Mouse (Mus musculus) liver (tissue): ENCODE measurements at regions not wholly inside any gene's neighbourhood (a gene's known extent, or its start where the extent isn't known, plus 50 kb on each side); places are given as distances from the start of the nearest gene placed in this dataset.

Source experiments
- DNase-seq: peaks from one replicate; pipeline ENCODE4 v3.0.0-alpha.2; 2020; ENCODE audit warnings: mixed read lengths

DNA sequence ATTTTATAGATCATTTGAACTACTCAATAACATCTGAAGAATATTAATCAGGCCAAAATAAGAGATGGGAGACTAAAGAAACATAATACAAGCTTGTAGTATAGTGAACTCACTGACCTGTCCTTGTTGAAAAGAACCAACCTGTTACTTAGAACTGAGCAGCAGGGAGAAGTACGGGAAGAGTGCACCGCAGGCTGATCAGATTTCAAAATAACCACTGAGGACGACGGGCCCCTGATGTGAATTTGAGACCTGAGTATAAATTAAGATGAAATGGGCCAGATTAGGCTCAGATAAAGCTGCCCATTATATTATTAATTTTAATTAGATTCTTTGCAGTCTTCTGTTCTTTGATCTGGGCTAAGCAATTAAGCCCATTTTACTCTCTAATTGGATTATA is 391.2 kb upstream of the Tyrp1 start:
- no peak for DNase-seq

DNA sequence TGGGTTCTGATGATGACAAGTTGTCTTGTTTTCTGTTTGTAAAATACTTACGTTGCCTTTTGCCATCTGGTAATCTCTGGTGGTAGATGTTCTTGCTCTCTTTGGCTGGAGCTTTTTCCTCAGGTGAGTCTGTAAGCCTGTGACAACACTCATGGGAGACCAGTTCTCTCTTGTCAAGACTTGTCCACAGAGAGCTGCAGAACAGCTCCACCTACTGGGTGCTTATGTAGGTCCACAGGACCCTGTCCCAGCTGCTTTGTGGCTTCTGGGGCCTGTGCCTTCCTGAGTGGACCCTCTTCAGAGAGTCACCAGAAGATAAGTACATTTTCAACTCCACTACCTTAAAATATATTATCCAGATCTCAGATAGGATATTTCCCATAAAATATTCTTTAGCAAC is 370.3 kb upstream of the Tyrp1 start:
- no peak for DNase-seq

DNA sequence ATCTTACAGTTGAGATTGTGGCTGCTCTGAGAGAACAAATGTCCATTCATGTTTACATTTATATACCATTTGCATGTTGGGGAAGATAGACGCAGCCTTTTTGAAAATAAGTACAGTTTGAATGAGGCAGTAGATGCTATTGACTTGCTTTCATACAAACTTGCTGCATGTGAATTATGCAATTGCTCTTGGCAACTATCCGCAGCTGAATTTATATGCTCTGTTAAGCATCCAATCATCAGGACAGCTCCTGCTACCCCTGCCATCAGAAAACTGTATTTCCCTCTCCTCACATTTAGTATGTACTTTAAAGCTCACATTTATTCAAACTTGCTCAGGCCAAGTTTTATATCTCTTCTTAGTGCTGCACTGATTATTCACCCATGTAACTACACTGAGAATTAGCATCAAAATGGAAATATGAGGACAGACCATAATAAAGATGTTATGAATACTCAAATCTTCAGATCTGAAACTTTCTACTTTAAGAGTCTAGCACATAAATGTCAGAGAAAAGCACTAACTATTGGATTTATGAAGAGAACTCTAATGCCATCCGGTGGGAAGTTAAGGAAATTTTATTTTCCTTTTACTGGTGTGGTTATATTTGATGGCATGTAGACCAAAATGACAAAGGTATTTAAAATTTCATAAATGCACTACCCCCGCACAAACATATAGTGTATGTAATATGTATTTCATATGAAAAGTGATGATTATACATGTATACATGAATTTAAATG is 358.0 kb upstream of the Tyrp1 start:
- DNase-seq, result no peak

DNA sequence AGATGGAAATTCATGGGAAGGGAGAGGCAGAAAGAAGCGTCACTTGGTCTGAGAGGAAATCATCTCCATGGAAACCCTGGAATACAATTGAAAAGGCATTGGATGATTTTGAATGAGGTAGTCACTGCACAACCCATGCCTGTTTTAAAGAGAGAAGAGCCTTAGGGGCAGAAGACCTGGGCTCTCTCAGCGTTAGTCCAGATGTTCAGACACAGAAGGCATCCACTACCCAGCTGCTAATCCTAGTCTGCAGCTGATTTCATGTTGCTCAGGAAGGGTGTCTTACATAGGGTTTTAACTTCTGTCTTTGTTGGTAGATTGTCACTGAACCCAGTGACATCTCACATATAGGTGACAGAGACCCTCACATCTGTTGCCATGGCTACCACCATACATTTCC is 318.8 kb upstream of the Tyrp1 start:
- DNase-seq, result no peak

DNA sequence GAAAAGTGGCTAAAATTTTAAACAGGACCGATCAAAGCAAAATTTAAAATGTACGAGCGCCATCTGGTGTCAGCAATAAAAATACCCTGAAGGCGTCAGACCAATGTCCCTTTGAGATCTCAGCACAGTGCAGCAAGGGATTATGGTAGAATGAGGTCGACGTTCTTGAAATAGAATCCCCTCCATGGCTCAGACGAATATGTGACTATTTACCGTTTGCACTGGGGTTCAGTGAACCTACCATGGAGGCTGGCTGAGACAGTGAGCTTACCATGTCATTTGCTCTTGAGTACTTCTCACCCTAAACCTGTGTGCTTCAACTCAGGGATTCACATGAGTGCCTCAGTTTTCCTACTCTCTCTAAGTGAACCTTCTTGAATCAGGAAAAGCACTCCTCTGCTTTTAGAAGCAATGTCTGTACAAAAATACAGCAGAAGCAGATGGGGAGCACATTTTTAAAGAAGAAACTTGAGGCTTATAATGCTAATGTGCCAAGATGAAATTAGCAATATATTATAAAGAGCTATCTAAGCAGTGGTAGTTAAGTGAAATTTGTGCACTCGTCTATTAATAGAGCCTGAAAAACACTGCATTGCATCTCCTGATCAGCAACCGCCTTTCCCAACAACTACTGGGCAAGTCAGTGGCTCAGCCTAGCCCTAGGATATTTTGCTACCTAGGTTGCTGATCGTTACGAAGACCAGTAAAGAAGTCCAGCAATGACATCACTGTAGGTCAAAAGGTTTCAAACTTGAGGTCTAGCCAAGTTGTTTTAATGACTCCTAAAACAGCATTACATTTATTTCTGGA is 316.2 kb upstream of the Tyrp1 start:
- peak; percentile 11 for DNase-seq

DNA sequence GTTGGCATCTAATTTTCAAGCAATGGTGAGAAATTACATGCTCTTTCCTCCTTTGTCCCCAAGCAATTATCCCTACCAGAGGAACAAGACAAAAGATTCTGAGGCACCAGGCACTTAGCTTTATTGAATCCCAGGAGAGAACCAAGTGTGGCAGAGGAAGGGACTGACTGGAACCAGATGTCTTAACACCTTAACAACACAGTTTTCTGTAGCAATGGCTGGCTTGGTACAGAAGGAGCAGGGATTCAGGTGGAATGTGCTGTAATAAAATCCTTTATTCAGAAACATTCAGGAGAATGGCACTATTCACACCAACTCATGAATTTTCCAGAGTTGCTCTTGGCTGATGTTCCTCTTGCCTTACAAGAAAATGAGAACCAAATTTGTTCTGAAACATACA is 315.3 kb upstream of the Tyrp1 start:
- no peak for DNase-seq

DNA sequence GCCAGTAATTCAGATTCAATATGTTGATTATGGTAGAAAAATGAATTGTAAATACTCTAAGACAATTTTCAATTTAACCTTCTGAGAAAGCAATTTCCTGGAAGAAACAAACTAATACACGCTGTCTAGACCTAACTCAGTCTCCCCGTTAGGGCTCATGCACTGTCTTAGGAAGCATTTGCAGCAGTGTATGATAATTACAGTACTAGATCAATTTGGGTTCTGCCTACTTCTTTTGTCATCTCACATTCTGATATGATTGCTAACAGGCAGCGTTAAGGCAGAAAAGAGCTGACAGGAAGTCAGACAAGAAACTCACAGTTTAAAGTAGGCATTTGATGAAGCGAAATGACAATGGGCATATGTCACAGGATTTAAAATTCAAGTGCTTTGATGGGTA is 294.1 kb upstream of the Tyrp1 start:
- DNase-seq, result no peak

DNA sequence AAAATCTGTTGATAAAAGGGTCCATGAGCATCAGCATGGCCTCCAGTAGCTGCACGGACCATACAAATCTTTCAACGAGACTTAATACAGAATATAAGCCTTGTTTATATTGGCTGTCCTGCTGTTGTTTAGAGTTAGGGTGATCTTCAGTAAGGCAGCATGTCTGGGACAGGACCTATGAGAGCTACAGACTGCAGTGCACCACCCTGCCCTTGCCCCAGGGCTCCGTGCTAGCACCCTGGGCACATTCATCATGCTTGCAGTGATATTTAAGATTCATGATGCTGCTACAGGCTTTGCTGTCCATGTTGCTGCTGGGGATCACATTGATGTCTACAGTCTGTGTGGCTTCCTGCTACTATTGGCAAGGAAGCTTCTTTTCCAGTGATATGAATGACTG is 288.8 kb upstream of the Tyrp1 start:
- no peak for DNase-seq

DNA sequence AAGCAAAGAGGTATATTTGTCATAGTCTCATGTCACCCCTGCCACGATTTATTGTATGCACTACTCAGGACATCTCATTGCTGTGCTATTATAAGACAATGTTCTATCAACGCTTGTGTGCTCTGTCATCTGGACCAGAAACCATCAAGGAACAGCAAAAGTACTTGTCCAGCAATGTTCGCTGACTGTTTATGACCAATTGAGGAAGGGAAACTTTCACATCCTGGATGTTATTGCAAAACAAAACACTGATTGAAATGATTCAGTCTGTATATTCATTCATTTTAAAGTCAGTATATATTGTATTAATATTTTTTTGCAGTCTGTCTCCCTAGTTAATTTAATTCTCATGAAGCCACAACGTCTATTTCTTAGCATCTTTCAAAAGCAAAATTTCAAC is 244.5 kb upstream of the Tyrp1 start:
- DNase-seq, result no peak

DNA sequence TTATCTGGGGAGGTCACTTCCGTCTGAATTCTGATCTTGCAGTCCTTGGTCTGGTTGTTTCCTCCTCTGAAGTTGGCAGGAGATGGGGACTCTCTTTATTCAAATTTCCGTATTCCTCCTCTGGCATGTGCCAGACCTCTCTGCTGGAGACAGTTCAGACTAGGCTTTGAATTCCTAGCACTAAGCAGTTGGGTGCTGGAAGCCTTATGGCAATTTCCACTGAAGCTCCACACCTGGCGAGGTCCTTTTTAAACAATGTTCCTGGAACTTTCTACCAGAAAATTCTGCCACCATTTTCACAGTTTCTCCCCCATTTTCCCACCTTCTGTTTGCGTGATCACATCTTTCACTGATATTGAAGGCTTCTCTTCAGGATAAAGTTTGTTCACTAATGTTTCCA is 205.7 kb upstream of the Tyrp1 start:
- DNase-seq, result no peak

DNA sequence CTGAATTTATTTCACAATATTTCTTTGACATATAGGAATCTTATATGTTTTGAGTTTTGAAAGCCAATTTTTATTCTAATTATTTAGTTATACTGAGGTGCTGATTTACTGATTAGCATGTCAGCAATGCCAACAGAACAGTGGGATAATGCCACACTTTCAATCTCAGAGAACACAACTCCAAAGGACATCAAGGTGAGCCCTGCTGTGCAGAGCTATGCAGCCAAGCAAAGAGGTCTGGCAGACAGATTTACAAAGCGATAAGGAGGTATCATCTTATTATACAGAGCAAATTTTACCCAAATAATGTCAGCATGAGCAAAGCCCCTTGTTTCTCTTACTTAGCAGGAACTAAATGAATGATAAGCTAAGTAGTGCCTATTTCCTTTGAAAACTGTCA is 204.7 kb upstream of the Tyrp1 start:
- no peak for DNase-seq

DNA sequence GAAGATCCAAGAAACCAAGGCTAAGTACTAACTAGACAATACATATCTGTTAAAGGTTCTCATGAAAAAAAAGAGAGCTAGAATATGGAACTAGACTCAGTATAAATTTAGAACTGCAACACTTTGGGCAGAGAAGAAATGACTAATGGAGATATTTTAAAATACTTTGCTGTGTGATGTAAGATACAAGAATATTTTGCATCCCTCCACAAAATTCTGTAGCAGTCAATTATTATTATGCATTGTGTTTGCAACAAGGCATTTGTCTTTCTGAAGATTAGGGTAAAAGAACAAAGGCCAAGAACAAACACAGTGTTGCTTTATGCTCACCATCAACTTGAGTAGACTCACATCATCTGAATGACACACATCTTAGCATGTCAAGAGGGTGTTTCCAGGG is 203.7 kb upstream of the Tyrp1 start:
- DNase-seq, result no peak

DNA sequence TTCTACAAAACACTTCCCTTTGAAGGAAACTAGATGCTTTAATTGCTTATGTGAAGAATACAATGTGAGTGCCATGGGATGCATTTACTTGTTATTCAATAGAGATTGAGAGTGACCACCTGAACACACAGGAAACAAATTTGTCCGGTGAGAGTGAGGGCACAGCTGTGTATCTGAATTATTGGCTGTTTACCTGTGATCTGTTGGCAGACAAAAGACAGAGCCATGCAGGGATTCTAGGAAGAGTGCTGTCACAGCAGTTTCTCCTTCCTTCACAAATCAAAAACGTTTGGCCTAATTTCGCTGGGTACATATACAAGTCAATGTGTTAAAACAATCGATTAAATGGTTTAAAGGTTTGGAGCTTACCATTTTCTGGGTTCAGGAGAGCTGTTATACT is 202.9 kb upstream of the Tyrp1 start:
- no peak for DNase-seq

DNA sequence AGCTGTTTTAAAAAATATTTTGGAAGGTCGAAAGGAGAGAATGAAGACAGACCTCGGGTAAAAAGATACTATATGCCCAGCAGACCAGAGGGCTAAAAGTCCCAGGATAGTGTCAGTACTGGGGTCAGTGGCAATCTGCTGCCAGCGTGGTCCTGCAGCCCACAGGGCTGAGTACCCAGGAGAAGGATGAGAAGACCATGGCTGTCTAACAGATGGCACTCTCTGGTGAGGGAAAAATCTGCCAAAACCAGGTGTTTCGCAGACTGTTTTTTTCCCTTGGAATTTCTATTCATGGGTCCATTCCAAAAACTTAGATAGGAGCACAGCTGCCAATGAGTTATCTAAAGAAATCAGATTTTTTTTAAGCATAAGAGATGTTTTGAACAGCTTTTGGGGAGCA is 202.5 kb upstream of the Tyrp1 start:
- no peak for DNase-seq

DNA sequence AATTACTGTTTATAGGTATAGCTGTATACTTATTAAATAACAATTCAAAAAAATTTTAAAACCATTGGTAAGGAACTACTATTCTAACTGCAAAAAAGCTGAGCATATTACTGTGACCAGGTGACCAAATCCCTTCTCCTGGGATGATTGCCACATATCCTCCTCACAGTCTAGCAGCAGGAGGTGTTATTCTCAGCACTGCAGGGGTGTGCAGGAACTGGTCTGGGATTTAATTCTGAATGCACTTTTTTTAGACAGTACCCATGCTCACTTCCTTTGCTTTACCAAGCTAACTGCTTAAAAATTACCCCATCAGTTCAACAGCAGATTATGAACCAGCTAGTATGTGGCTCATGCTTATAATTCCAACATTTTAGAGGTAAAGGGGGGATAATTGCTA is 195.5 kb upstream of the Tyrp1 start:
- no peak for DNase-seq
